Mouse (Mus musculus) lung, adult 2 months (tissue): ENCODE results near the gene Arap1.

ENCODE experiments used
- CTCF ChIP-seq: fragments of 200-500 bp; IDR thresholded peaks from 2 replicates; pipeline ENCODE4 v1.5.1; 2011; ENCODE audit warnings: mild to moderate bottlenecking, low read length, control low read depth; ENCODE audit not compliant: insufficient read depth
- POLR2A ChIP-seq: fragments of 200-500 bp; IDR thresholded peaks from 2 replicates; pipeline ENCODE4 v1.6.1; 2011; ENCODE audit warnings: low read depth, mild to moderate bottlenecking, control low read depth, low read length, borderline replicate concordance; ENCODE audit errors: extremely low read depth

GRCm38 (mm10) chr7:101422069-101422468, 74.2 kb downstream of the Arap1 start:
- TF ChIP-seq CTCF = no peak
- TF ChIP-seq POLR2A = no peak
